Mouse (Mus musculus) olfactory bulb, adult 2 months (tissue): ENCODE measurements around the gene Grm1.

Experiments used
- CTCF ChIP-seq: fragments of 200-500 bp; IDR thresholded peaks from 2 replicates; pipeline ENCODE4 v1.5.1; 2012; ENCODE audit warnings: low read depth, mild to moderate bottlenecking, low read length, moderate library complexity; ENCODE audit not compliant: insufficient read depth
- POLR2A ChIP-seq: fragments of 200-500 bp; IDR thresholded peaks from 2 replicates; pipeline ENCODE4 v1.6.1; 2012; ENCODE audit warnings: mild to moderate bottlenecking, low read depth, low read length, moderate library complexity; ENCODE audit not compliant: insufficient read depth

DNA sequence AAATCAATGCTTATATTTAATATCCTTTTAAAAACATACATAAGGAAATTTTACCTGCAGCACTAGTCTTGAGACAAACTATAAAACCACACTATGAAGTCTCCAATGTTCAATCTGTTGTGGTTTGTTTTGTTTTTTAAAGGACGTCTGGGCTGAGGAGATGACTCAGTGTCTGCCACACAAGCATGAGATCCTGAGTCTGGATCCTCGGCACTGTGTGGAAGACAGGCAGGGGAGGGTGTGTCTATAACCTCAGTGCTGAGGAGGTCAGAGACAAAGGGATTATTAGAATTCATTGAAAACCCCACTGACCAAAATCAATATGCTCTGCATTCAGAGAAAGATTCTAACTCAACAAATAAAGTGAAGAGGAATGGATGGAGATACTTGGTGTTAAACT lies 110.8 kb downstream of the Grm1 start:
- TF ChIP-seq POLR2A (no peak), CTCF (no peak)
